Mouse (Mus musculus): ENCODE measurements at regions not wholly inside any gene's neighbourhood (a gene's known extent, or its start where the extent isn't known, plus 50 kb on each side); places are given as distances from the start of the nearest gene placed in this dataset.

DNA sequence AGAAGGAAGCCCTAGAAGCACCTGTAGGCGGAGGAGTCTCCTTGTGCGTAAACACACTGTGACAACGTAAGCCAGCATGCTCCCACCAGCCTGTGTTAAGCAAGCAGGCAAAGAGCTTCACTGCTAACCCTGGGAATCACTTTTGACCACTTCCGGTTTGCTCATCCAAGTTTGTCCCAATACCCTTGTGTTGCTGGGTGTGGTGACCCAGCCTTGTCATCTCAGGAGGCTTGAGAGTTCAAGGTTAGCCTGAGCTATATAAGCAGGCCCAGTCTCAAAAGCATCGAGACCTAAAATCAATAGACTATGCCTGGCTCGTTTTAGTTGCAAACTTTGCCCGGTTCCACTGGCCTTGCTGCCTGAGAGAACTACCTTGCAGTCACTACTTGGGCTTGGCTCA lies 175.2 kb upstream of the Sall1 start:
- no peaks in the 10 kb centered on the region for H3K36me3 ChIP-seq (ENCODE audit: control insufficient read depth, insufficient read depth, low read length)
- no peaks in the 10 kb centered on the region for H3K4me1 ChIP-seq (ENCODE audit: control insufficient read depth, insufficient read depth, low read length)
- ATAC-seq (ENCODE audit: low FRiP score, low read depth) (no peak), DNase-seq (ENCODE audit: low spot score) (no peak)
- no peaks in the 10 kb centered on the region for H3K9me3 ChIP-seq (ENCODE audit: control insufficient read depth, low read length)
- no peaks in the 10 kb centered on the region for H3K27me3 ChIP-seq (ENCODE audit: control insufficient read depth, insufficient read depth, low read length)
- no peak overlapping the region for H3K27ac ChIP-seq (replicated peaks; ENCODE audit: low read depth, low read length)
- H3K4me2 ChIP-seq (replicated peaks; ENCODE audit: low read depth, low read length, severe bottlenecking) = no peak overlapping the region
- H3K9ac ChIP-seq (ENCODE audit: low read depth, low read length, severe bottlenecking) = no peak overlapping the region
- WGBS = 89% methylated on average over 7 of the region's 7 CpGs
- TF ChIP-seq POLR2A (IDR thresholded peaks at IDR 0.05; ENCODE audit: borderline replicate concordance, extremely low read depth, insufficient read depth, insufficient read length) = no peak
- H3K4me3 ChIP-seq (replicated peaks; ENCODE audit: low read length) = no peak overlapping the region

DNA sequence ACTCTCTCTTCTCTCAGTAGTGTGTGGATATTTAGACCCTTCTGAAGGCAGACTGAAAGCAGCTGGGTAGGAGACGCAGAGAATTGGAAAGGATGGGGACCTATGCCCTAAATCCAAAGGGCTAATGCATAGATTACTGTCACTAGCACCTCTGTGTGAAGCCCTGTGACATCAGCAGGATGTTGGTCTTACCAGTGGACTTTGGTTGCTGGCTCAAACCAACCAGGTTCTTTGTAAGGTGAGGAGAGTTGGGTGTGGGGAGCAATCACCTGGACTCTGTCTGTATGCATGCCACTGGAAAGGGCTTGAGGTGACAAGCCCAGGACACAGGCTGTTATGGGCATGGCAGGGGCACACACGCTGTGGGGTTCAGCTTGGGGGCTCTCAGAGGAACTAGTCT lies 173.7 kb upstream of the Sall1 start:
- no peaks in the 10 kb centered on the region for H3K36me3 ChIP-seq (ENCODE audit: control insufficient read depth, insufficient read depth, low read length)
- 86% methylated on average over 2 of the region's 2 CpGs for WGBS
- H3K9ac ChIP-seq (ENCODE audit: low read depth, low read length, severe bottlenecking) = no peak overlapping the region
- H3K4me2 ChIP-seq (replicated peaks; ENCODE audit: low read depth, low read length, severe bottlenecking) = no peak overlapping the region
- ATAC-seq (ENCODE audit: low FRiP score, low read depth) (no peak), DNase-seq (ENCODE audit: low spot score) (no peak)
- no peak overlapping the region for H3K4me3 ChIP-seq (replicated peaks; ENCODE audit: low read length)
- no peaks in the 10 kb centered on the region for H3K27me3 ChIP-seq (ENCODE audit: control insufficient read depth, insufficient read depth, low read length)
- no peaks in the 10 kb centered on the region for H3K4me1 ChIP-seq (ENCODE audit: control insufficient read depth, insufficient read depth, low read length)
- H3K27ac ChIP-seq (replicated peaks; ENCODE audit: low read depth, low read length) = no peak overlapping the region
- TF ChIP-seq POLR2A (IDR thresholded peaks at IDR 0.05; ENCODE audit: borderline replicate concordance, extremely low read depth, insufficient read depth, insufficient read length) = no peak
- no peaks in the 10 kb centered on the region for H3K9me3 ChIP-seq (ENCODE audit: control insufficient read depth, low read length)

DNA sequence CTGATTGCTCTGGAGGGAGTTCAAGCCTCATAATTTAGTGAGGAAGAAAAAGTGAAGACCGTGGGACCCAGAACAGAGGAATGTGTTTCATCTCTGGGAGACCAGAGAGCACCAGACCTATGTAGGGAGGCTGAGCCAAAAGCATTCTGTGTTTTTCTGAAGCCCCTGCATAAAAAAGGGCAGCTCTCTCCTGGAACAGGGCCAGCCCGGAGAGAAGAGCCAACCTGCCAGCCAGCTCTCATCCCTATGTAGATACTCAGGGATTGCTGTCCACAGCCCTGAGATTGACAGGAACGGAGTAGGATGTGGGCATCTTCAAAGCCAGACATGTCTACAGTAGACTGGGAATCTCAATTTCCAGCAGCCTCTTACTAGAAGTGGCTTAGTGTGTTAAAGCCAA lies 168.0 kb upstream of the Sall1 start:
- Histone ChIP-seq H3K4me1 (ENCODE audit: control insufficient read depth, insufficient read depth, low read length) (no peaks in the 10 kb centered on the region), H3K27ac (replicated peaks; ENCODE audit: low read depth, low read length) (no peak overlapping the region), H3K4me3 (replicated peaks; ENCODE audit: low read length) (no peak overlapping the region), H3K27me3 (ENCODE audit: control insufficient read depth, insufficient read depth, low read length) (no peaks in the 10 kb centered on the region), H3K9me3 (ENCODE audit: control insufficient read depth, low read length) (no peaks in the 10 kb centered on the region), H3K36me3 (ENCODE audit: control insufficient read depth, insufficient read depth, low read length) (no peaks in the 10 kb centered on the region), H3K9ac (ENCODE audit: low read depth, low read length, severe bottlenecking) (no peak overlapping the region), H3K4me2 (replicated peaks; ENCODE audit: low read depth, low read length, severe bottlenecking) (no peak overlapping the region)
- ATAC-seq (ENCODE audit: low FRiP score, low read depth) = no peak
- 71% methylated on average over 3 of the region's 3 CpGs for WGBS
- DNase-seq (ENCODE audit: low spot score) = no peak
- TF ChIP-seq POLR2A (IDR thresholded peaks at IDR 0.05; ENCODE audit: borderline replicate concordance, extremely low read depth, insufficient read depth, insufficient read length) = no peak

DNA sequence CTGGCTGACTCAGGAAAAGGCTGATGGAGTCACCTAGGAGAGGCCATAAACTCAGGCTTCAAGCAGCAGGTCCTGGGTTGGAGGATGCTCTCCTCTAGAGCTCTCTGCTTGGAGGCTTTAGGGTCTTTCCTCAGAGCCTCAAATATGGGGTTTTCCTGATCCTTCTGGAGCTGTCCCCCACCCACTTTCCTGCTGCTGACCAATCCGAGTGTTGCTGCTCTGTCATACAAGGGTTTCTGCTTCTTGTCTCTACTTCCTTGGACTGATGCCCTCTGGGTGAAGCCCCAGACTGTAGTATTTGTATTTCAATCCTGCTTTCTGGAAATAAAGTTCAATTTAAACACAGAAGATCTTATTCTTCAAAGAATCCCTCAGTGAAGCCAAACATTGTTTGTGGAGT lies 166.7 kb upstream of the Sall1 start:
- ATAC-seq (ENCODE audit: low FRiP score, low read depth) (no peak), DNase-seq (ENCODE audit: low spot score) (no peak)
- no peak overlapping the region for H3K4me2 ChIP-seq (replicated peaks; ENCODE audit: low read depth, low read length, severe bottlenecking)
- H3K9me3 ChIP-seq (ENCODE audit: control insufficient read depth, low read length) = no peaks in the 10 kb centered on the region
- no peak for TF ChIP-seq POLR2A (IDR thresholded peaks at IDR 0.05; ENCODE audit: borderline replicate concordance, extremely low read depth, insufficient read depth, insufficient read length)
- WGBS = 32% methylated on average over 1 of the region's 1 CpGs
- no peaks in the 10 kb centered on the region for H3K27me3 ChIP-seq (ENCODE audit: control insufficient read depth, insufficient read depth, low read length)
- H3K27ac ChIP-seq (replicated peaks; ENCODE audit: low read depth, low read length) = no peak overlapping the region
- H3K36me3 ChIP-seq (ENCODE audit: control insufficient read depth, insufficient read depth, low read length) = no peaks in the 10 kb centered on the region
- no peak overlapping the region for H3K9ac ChIP-seq (ENCODE audit: low read depth, low read length, severe bottlenecking)
- no peaks in the 10 kb centered on the region for H3K4me1 ChIP-seq (ENCODE audit: control insufficient read depth, insufficient read depth, low read length)
- no peak overlapping the region for H3K4me3 ChIP-seq (replicated peaks; ENCODE audit: low read length)

DNA sequence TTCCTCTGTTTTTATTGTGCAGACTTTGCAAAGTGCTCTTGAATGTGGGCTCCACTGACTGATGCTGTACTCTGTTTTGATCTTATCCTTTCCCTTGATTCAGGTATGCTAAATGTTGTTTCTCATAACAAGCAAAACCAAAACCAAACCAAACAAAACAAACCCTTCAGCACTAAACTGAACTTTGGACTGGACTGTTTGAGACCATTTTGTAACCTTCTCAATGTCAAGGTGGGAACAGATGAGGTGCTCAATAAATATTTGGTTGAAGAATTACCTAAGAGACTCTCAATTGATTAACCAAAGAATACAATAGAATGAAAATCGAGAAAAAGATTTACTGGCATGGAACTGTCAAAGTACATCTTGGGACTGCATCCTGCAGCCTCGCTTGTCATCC lies 163.9 kb upstream of the Sall1 start:
- TF ChIP-seq POLR2A (IDR thresholded peaks at IDR 0.05; ENCODE audit: borderline replicate concordance, extremely low read depth, insufficient read depth, insufficient read length) = no peak
- 74% methylated on average over 2 of the region's 2 CpGs for WGBS
- no peaks in the 10 kb centered on the region for H3K9me3 ChIP-seq (ENCODE audit: control insufficient read depth, low read length)

DNA sequence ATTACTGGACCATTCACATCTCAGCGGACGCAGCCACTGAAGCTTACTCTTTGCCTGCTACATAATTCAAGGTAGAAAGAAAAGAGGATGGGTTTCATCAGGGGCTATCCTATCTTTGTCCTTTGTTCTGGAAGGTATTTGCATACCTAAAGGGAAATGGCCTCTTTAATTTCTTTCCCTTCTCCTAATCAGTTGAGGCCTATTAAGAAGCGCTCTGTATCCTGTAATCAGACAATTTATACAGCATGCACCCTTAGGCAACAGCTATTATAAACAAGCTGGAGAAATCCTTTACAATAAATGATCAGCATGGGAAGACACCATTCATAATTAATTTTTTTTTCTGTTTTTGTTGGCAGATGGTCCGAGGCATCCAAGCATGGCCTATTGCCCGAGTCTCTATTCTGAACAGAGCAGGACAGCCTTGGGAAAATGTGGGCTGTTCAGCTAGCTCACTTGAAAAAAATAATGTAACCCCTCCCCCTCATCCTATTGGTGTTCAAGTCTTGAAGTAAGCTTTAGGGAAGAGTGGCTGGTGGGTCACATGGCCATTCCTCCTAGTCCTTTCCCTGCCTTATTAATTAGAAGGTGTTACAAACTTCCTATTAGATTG lies 158.6 kb upstream of the Sall1 start:
- ATAC-seq (ENCODE audit: low FRiP score, low read depth) (no peak), DNase-seq (ENCODE audit: low spot score) (no peak)
- WGBS = 83% methylated on average over 5 of the region's 5 CpGs
- Histone ChIP-seq H3K27me3 (ENCODE audit: control insufficient read depth, insufficient read depth, low read length) (no peaks in the 10 kb centered on the region), H3K4me3 (replicated peaks; ENCODE audit: low read length) (no peak overlapping the region), H3K27ac (replicated peaks; ENCODE audit: low read depth, low read length) (no peak overlapping the region), H3K9me3 (ENCODE audit: control insufficient read depth, low read length) (no peaks in the 10 kb centered on the region), H3K36me3 (ENCODE audit: control insufficient read depth, insufficient read depth, low read length) (no peaks in the 10 kb centered on the region), H3K4me1 (ENCODE audit: control insufficient read depth, insufficient read depth, low read length) (no peaks in the 10 kb centered on the region), H3K4me2 (replicated peaks; ENCODE audit: low read depth, low read length, severe bottlenecking) (no peak overlapping the region), H3K9ac (ENCODE audit: low read depth, low read length, severe bottlenecking) (no peak overlapping the region)
- no peak for TF ChIP-seq POLR2A (IDR thresholded peaks at IDR 0.05; ENCODE audit: borderline replicate concordance, extremely low read depth, insufficient read depth, insufficient read length)

More for the DNA sequence above, 163.9 kb upstream of the Sall1 start:
- Histone ChIP-seq H3K27ac (replicated peaks; ENCODE audit: low read depth, low read length) (no peak overlapping the region), H3K9ac (ENCODE audit: low read depth, low read length, severe bottlenecking) (no peak overlapping the region), H3K4me3 (replicated peaks; ENCODE audit: low read length) (no peak overlapping the region), H3K4me2 (replicated peaks; ENCODE audit: low read depth, low read length, severe bottlenecking) (no peak overlapping the region), H3K27me3 (ENCODE audit: control insufficient read depth, insufficient read depth, low read length) (no peaks in the 10 kb centered on the region), H3K36me3 (ENCODE audit: control insufficient read depth, insufficient read depth, low read length) (no peaks in the 10 kb centered on the region), H3K4me1 (ENCODE audit: control insufficient read depth, insufficient read depth, low read length) (no peaks in the 10 kb centered on the region)
- DNase-seq (ENCODE audit: low spot score) = no peak
- ATAC-seq (ENCODE audit: low FRiP score, low read depth) = no peak
